Mouse (Mus musculus) hindlimb bud, embryonic 11.5 days (tissue): Measurements from ENCODE around the gene Slc41a3.

Source experiments
- DNase-seq: peaks from one replicate; pipeline ENCODE4 v3.0.0-alpha.2; 2012; ENCODE audit warnings: low read depth, low spot score; ENCODE audit errors: extremely low spot score

The Slc41a3 gene

DNA sequence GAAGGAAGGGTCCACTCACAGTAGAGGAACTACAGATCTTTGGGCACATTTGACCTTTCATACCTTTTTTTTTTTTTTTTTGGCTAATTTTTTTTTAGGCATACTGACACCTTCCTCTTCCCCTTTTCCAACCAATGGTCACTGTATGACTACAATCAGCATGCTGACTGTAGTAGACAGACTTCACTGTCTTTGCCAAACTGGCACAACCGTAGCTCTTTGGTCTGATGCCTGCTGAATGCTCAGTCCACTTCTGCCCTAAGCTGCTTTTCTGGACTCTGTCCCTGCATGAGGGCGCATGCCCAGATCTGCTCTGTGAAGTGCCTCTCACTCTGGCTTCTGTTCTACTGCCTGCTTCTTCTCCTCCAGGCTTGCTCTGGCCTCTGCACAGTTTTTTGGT is 6.9 kb upstream of the Slc41a3 start:
- no peak for DNase-seq

GRCm38 (mm10) chr6:90598197-90598596 is 6.3 kb upstream of the Slc41a3 start:
- DNase-seq, result no peak

- DNase-seq, result no peak
These were observed 4.2 kb upstream of the Slc41a3 start for GRCm38 (mm10) chr6:90600351-90600750.

- DNase-seq, result no peak
These were observed 2.8 kb upstream of the Slc41a3 start for GRCm38 (mm10) chr6:90601736-90602135.

GRCm38 (mm10) chr6:90602304-90602703 is 2.2 kb upstream of the Slc41a3 start:
- no peak for DNase-seq

- DNase-seq, result no peak
These were observed 1.4 kb upstream of the Slc41a3 start for GRCm38 (mm10) chr6:90603126-90603525.

- DNase-seq, result no peak
These were observed 395 bp upstream of the Slc41a3 start for GRCm38 (mm10) chr6:90604130-90604529.

DNA sequence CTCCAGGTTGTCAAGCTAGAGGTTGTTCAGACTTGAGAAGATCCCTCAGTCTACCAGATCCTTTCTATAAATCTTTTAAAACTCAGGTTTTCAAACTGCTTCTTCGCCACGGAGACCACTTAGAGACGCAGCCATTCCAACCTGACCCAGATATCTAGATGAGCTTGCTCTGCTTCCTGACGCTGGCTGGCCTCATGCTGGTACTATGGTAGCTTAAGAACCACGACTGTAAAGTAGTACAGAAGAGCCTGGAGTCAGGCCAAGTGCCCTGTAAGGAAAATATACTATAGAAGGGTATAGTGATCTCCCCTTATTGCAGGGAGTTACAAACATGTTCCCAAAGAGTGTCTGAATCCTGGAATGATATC is 757 bp downstream of the Slc41a3 start:
- DNase-seq, result no peak

- DNase-seq, result peak; percentile 86
These were observed 2.0 kb downstream of the Slc41a3 start for GRCm38 (mm10) chr6:90606538-90606937.

GRCm38 (mm10) chr6:90607196-90607595 is 2.7 kb downstream of the Slc41a3 start:
- DNase-seq, result peak; percentile 41

DNA sequence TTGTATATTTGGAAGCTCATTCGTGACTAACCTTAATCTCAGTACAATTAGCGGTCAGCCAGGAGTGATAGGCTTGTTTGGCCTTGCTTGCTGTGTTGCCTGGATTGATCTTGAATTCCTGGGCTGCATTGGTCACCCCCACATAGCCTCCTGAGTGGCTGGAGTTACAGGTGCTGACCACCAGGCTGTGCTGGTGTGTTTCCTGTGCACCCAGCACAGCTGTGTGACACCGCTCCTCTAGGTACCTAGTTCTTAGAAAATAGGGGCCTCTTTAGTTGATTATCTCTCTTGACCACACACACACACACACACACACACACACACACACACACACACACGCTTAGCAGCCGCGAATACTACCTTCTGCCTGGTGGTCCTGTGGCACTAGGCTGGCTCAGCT is 3.7 kb downstream of the Slc41a3 start:
- DNase-seq, result no peak

DNA sequence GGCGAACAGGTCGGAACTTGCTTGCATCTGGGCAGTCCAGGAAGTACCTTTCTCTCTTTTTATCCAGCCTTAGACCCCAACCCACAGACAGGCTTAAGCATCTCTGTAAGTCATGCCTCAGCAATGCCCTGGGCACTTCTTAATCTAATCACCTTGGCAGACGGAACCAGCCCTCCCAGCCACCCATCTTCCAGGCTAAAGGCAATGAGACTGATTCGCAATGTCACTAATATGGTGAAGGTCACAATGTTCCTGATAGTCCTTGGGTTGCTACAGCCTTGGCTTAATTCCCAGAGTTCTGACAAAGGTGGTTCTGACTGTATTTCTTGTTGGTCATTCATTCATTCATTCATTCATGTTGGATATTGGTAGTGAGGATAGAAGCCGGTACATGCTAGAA is 5.7 kb downstream of the Slc41a3 start:
- DNase-seq, result no peak

GRCm38 (mm10) chr6:90613277-90613676 is 8.8 kb downstream of the Slc41a3 start:
- no peak for DNase-seq

DNA sequence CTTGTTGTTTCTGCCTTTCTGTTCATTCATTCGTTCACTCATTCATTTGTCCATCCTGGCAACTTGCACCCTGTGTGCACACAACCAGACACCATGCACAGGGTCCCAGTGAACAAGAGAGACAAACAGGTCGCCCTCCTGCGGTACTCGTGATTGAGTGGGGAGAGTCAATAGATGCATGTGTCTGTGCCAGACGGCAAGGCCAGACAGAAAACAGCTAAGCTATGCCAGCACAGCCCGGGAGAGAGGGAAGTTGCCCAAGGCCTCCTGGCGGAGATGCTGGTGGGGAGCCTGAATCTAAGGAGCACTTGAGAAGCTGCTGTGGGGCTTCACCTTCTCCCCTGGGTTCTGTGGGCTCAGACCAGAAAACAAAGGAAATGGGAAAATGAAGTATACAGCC is 10.8 kb downstream of the Slc41a3 start:
- no peak for DNase-seq

GRCm38 (mm10) chr6:90615991-90616390 is 11.5 kb downstream of the Slc41a3 start:
- DNase-seq, result no peak

DNA sequence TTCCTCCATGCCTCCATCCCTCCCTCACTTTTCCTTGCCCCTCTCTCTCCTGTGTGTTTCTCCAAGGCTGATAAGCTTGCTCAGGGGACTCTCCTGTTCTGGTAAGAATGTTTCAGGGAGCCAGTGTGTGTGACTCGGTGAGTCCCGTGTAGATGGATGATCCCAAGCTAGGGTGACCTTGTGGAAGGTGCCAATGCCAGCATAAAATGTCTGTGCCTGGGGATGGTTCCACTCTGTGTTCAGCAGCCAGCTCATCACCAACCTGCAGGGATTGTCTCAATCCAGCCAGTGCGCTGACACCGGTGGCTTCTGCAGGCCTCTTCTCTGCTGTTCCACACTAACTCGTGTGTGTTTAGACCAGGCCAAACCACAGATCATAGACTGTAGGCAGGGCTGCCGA is 12.0 kb downstream of the Slc41a3 start:
- DNase-seq, result no peak

DNA sequence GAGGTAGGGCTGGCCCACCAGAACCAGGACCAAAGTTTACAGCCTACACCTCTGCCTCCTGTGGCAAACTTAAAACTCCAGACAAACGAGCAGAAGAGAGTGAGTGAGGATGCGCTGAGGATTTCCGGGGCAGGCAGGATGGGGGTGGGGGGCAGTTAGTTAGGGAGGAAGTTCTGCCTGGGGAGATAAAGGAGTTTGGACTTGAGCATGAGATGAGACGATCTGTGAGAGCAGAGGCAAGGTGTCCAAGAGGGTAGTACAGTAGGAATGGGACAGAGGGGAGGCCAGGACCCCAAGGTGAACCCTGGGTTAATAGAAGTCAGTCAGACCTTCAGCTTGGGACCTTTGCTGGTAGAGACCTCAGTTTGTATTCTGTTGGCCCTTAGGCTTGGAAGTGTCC is 13.7 kb downstream of the Slc41a3 start:
- no peak for DNase-seq

DNA sequence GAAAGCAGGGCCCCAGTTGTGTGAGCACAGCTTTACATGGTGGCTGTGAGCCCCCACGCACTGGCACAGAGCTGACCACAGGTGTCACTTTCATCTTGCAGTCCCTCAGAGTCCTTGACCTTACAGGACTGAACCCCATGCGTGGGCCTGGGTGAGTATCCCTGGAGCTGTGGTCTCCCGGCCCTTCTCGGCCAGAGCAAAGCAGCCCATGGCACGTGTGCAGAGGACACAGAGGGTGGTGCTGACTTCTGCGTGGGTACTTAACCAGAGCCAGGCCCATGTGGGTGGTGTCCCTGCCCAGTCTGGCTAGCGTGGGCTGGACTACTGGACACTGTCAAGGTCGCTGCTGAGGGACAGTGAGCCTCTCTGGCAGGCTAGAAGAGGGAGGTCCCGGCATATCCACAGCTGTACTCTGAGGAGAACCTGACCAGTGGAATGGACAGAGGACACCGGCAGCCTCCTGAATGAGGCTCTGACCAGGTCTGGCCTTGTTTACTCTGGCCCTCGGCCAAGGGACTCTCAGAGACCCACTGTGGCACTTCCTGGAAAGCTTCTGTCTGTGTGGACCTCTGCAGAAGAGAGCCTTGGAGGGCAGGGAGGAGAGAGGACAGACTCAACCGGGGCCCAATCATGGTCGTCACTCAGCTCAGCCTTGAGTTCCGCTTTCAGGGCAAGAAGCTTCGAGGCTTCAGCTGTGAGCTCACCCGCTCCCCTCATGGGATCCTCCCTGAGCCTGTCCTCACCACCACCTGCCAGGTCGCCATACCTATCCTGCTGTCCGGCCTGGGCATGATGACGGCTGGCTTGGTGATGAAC is 14.5 kb downstream of the Slc41a3 start:
- no peak for DNase-seq

DNA sequence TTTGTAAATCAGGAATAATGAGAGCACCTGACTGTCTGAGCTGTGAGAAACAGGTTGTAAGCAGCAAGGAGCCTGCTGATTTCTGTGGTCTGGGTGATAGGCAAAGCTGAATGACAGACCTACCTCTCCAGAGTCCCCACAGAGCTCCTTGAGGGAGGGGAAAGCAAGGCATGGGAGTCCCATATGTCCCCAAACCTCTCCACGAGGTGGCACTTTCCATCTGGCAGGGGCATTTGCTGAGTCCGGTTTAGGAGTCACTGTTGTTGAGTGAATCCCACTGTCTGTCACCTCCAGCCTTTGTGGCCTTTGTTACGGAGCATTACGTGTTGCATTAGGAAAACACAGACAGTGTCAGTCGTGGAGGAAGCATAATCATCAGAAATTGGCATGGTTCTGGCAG is 15.4 kb downstream of the Slc41a3 start:
- DNase-seq, result no peak

GRCm38 (mm10) chr6:90620791-90621583 is 16.5 kb downstream of the Slc41a3 start:
- DNase-seq, result no peak

DNA sequence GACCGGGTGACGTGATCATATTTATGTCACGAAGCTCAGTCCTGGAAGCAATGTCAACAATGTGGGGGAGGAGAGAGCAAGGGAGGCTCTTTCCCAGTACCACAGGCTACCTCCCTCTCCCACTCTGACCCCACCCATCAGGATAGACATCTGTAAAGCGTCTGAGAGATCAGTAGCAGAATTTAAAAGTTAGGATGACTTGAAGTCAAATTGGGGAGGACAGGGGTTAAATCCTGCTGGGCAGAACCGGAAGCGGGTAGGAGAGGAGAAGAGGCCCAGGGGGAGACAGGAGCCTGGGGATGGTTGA is 17.0 kb downstream of the Slc41a3 start:
- DNase-seq, result no peak

DNA sequence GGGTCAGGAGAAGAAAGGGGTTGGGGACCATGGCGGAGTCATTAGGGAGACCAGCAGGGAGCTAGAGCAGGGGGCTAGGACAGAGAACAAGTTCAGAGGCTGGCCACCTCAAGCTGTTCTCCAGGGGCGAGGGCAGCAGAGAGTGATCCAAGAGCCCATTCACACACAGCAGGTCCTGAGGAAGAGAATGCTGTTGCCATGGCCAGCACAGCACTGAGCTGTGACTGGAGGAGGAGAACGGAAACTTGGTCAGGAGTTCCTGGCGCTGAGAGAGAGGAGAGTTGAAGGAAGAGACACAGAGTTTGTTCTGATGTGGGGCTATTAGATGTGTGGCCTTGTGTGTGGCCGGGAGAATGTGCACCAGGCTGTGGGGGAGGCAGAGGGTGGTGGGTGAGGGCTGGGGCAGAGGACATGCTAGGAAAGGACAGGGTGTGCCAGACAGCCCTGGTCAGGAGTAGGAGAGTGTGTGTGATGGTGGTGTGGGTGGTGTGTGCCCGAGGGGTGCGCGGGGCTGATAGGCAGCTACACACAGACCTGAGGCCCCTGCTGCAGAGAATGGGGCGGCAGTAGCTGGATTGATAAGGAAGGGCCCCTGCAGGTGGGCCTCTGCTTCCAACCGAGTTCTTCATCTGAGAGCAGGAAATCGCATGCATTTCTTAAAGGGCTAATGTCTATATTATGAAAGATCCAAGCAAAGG is 18.4 kb downstream of the Slc41a3 start:
- DNase-seq, result no peak
